ENCODE assay signal across 9 mouse cellular contexts in the genomic region with DNA sequence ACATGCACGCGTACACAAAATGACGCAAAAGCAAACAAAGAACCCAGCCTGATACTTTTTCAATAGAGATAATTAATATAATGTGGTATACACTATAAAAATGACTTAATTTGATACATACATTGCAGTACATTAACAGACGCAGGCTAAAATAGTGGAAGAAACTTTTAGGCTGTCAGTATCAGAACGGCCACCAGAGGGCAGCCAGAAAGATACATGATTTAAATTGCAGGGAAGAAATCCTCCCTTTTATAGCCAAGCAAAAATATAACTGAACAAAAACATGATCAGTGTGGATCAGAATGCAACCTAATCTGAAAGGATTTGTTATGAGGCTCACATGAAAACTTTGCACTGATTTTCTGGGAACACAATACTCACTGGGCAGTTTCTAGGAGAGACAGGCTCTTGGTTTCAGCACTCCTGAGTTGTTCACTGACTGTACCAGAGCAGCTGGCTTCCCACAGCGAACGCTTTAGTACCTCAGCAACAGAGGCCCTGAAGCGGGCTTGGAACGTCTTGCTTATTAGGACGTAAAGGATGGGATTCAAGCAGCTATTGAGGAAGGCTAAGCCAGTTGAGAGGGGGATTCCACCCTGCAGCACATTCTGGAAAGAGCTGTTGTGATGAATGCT. TPM values are rescaled to one million over a fixed set of nuclear protein-coding genes. Genes with fewer than 3 reads are reported as not detected.
DNase-seq lines count a peak whose midpoint lies in the region; ATAC-seq and TF ChIP-seq lines count a peak whose summit lies in the region.
"Had no signal": no experiment of that assay in that cellular context is flagged by ENCODE, and none has a peak within 500 bp of the region (broad histone marks: within the 10 kb centered on the region; RNA-seq: fewer than 3 reads in every experiment).

No protein-coding gene starts in this region.

- H3K4me1 ChIP-seq in hindbrain, embryonic 10.5 days (replicated peaks): peaks cover 8% of the 10 kb centered on the region
- peaks cover 7% of the 10 kb centered on the region for H3K4me1 ChIP-seq in hindbrain, embryonic 12.5 days
- peaks cover 28% of the 10 kb centered on the region for H3K4me1 ChIP-seq in E14TG2a.4 (replicated peaks; ENCODE audit: low read depth, low read length)
- H3K4me1 ChIP-seq in midbrain, embryonic 14.5 days (ENCODE audit: control insufficient read depth, insufficient read depth, low read length): peaks cover 3% of the 10 kb centered on the region

- no peak for ATAC-seq in hindbrain, embryonic 12.5 days (ENCODE audit: low FRiP score)
- ATAC-seq in midbrain, embryonic 14.5 days (ENCODE audit: low FRiP score, low TSS enrichment): no peak

- TF ChIP-seq CTCF in E14TG2a.4 (conservative IDR thresholded peaks at IDR 0.05; ENCODE audit: low read length): peak; percentile 79
- peak; percentile 82 for TF ChIP-seq CTCF in gastrocnemius, adult 2 months (IDR thresholded peaks at IDR 0.05)

- no peak overlapping the region for H3K4me2 ChIP-seq in hindbrain, embryonic 12.5 days (replicated peaks)
- H3K4me2 ChIP-seq in midbrain, embryonic 14.5 days (ENCODE audit: low read length): no peak overlapping the region
- H3K4me2 ChIP-seq: neural tube, embryonic 12.5 days had no signal

- no peak overlapping the region for H3K27ac ChIP-seq in hindbrain, embryonic 10.5 days
- H3K27ac ChIP-seq in hindbrain, embryonic 12.5 days: no peak overlapping the region
- peak overlapping the region; percentile 52 for H3K27ac ChIP-seq in gastrocnemius, adult 2 months
- 0 out of 2 replicates have a peak overlapping the region, but pooled peaks have one; percentile 32 for H3K27ac ChIP-seq in midbrain, embryonic 14.5 days (replicated peaks; ENCODE audit: low read depth, low read length)
- H3K27ac ChIP-seq: neural tube, embryonic 12.5 days had no signal

- no peaks in the 10 kb centered on the region for H3K27me3 ChIP-seq in hindbrain, embryonic 10.5 days (ENCODE audit: insufficient read depth, poor library complexity, severe bottlenecking)
- H3K27me3 ChIP-seq in hindbrain, embryonic 12.5 days: no peaks in the 10 kb centered on the region
- H3K27me3 ChIP-seq in E14TG2a.4 (ENCODE audit: insufficient read depth, low read length): no peaks in the 10 kb centered on the region
- H3K27me3 ChIP-seq in midbrain, embryonic 14.5 days (ENCODE audit: control insufficient read depth, insufficient read depth, low read length): no peaks in the 10 kb centered on the region
- H3K27me3 ChIP-seq: neural tube, embryonic 12.5 days had no signal

- H3K4me3 ChIP-seq in hindbrain, embryonic 10.5 days: no peak overlapping the region
- H3K4me3 ChIP-seq in hindbrain, embryonic 12.5 days: no peak overlapping the region
- no peak overlapping the region for H3K4me3 ChIP-seq in E14TG2a.4 (replicated peaks; ENCODE audit: low read length)
- peak overlapping the region; percentile 17; the same call in 1 of the 2 replicates for H3K4me3 ChIP-seq in gastrocnemius, adult 2 months
- no peak overlapping the region for H3K4me3 ChIP-seq in midbrain, embryonic 14.5 days (replicated peaks; ENCODE audit: low read depth, low read length)
- H3K4me3 ChIP-seq: neural tube, embryonic 12.5 days had no signal

- intact Hi-C loops in gastrocnemius, adult 2 months (cut with DNase I): loop anchor here (2.0 to 10.0 kb wide), 3 partner anchors 55 to 212 kb away; no protein-coding TSS in a partner anchor

- no peak overlapping the region for H3K9ac ChIP-seq in hindbrain, embryonic 12.5 days
- no peak overlapping the region for H3K9ac ChIP-seq in midbrain, embryonic 14.5 days (replicated peaks; ENCODE audit: low read length)
- H3K9ac ChIP-seq: neural tube, embryonic 12.5 days had no signal

- peak; percentile 38 for DNase-seq in hindbrain, embryonic 10.5 days (ENCODE audit: low spot score)
- DNase-seq in cerebellum, postnatal 14 days: peak; percentile 72 to 73
- peak; percentile 41 for DNase-seq in gastrocnemius, adult 2 months
- DNase-seq in layer of hippocampus, postnatal 36 days: peak; percentile 39 to 56
- peak; percentile 87 for DNase-seq in midbrain, embryonic 14.5 days
- DNase-seq in thymus, postnatal 36 days: peak; percentile 21 to 41

- H3K9me3 ChIP-seq in hindbrain, embryonic 10.5 days: no peaks in the 10 kb centered on the region
- H3K9me3 ChIP-seq in hindbrain, embryonic 12.5 days (replicated peaks): no peaks in the 10 kb centered on the region
- peaks cover 8% of the 10 kb centered on the region for H3K9me3 ChIP-seq in E14TG2a.4 (ENCODE audit: low read length)
- H3K9me3 ChIP-seq in midbrain, embryonic 14.5 days (ENCODE audit: control insufficient read depth, low read length): no peaks in the 10 kb centered on the region
- H3K9me3 ChIP-seq: neural tube, embryonic 12.5 days had no signal

- H3K36me3 ChIP-seq in hindbrain, embryonic 10.5 days: peaks cover 37% of the 10 kb centered on the region
- peaks cover 23% of the 10 kb centered on the region for H3K36me3 ChIP-seq in hindbrain, embryonic 12.5 days
- peaks cover 43% of the 10 kb centered on the region for H3K36me3 ChIP-seq in E14TG2a.4 (ENCODE audit: insufficient read depth, low read length)
- H3K36me3 ChIP-seq in midbrain, embryonic 14.5 days (ENCODE audit: control insufficient read depth, insufficient read depth, low read length): peaks cover 24% of the 10 kb centered on the region

- WGBS in hindbrain, embryonic 10.5 days: 64% methylated on average over 10 of the region's 10 CpGs
- WGBS in hindbrain, embryonic 12.5 days: 64% methylated on average over 10 of the region's 10 CpGs
- WGBS in midbrain, embryonic 14.5 days: 54% methylated on average over 10 of the region's 10 CpGs

RNA-seq across cellular contexts. Expression of a gene that starts 6.1 kb away (rescaled TPM):
- polyA plus RNA-seq in hindbrain, embryonic 10.5 days (2016; fragmentation: Nextera tagmentation; extraction: Ambion mirVana): 124 and 134 TPM in 2 replicates
- polyA plus RNA-seq in hindbrain, embryonic 12.5 days (2016; fragmentation: Nextera tagmentation; extraction: Ambion mirVana): 124 and 133 TPM in 2 replicates
- 100 to 1,000 TPM; 323 to 475 TPM for total RNA-seq in gastrocnemius, adult 2 months (2021)
- total RNA-seq in layer of hippocampus, postnatal 36 days (2021): 100 to 1,000 TPM; 159 to 165 TPM
- 116 and 136 TPM in 2 replicates for polyA plus RNA-seq in midbrain, embryonic 14.5 days (2014; fragmentation: Nextera tagmentation; extraction: Ambion mirVana)

RNA-seq across cellular contexts. Expression of a gene that starts 6.1 kb away (rescaled TPM):
- 512 and 606 TPM in 2 replicates for polyA plus RNA-seq in hindbrain, embryonic 10.5 days (2016; fragmentation: Nextera tagmentation; extraction: Ambion mirVana)
- 351 and 383 TPM in 2 replicates for polyA plus RNA-seq in hindbrain, embryonic 12.5 days (2016; fragmentation: Nextera tagmentation; extraction: Ambion mirVana)
- 100 to 1,000 TPM; 311 to 425 TPM for total RNA-seq in gastrocnemius, adult 2 months (2021)
- total RNA-seq in layer of hippocampus, postnatal 36 days (2021): 100 to 1,000 TPM; 345 to 386 TPM
- polyA plus RNA-seq in midbrain, embryonic 14.5 days (2014; fragmentation: Nextera tagmentation; extraction: Ambion mirVana): 485 and 564 TPM in 2 replicates

RNA-seq across cellular contexts. Expression of a gene that starts 31.6 kb away (rescaled TPM):
- polyA plus RNA-seq in hindbrain, embryonic 10.5 days (2016; fragmentation: Nextera tagmentation; extraction: Ambion mirVana): 0.19 and 0.26 TPM in 2 replicates
- polyA plus RNA-seq in hindbrain, embryonic 12.5 days (2016; fragmentation: Nextera tagmentation; extraction: Ambion mirVana): 0.20 and 0.21 TPM in 2 replicates
- total RNA-seq in gastrocnemius, adult 2 months (2021): under 1 TPM; 0.56 to 0.64 TPM
- under 1 TPM; 0.62 to 0.63 TPM for total RNA-seq in layer of hippocampus, postnatal 36 days (2021)
- polyA plus RNA-seq in midbrain, embryonic 14.5 days (2014; fragmentation: Nextera tagmentation; extraction: Ambion mirVana): 0.69 and 0.71 TPM in 2 replicates

Comparison
In these comparisons a context has a peak if more than half of its experiments do, and no peak if none do; other contexts are left out.
1. DNase-seq: peak in every context shown above with its lines; median percentile 87 in midbrain, embryonic 14.5 days; 72 in cerebellum, postnatal 14 days; 48 in layer of hippocampus, postnatal 36 days; 41 in gastrocnemius, adult 2 months; 38 in hindbrain, embryonic 10.5 days; 31 in thymus, postnatal 36 days.
2. H3K27ac ChIP-seq: peak in gastrocnemius, adult 2 months (single experiment) and midbrain, embryonic 14.5 days (single experiment); none in hindbrain, embryonic 10.5 days (single experiment) and hindbrain, embryonic 12.5 days (single experiment).